Mouse (Mus musculus) common myeloid progenitor, adult 5-6 weeks (primary cell): ENCODE results near the gene Susd2. TPM values are rescaled to one million over a fixed set of nuclear protein-coding genes. Genes with fewer than 3 reads are reported as not detected.
A peak's percentile ranks its signal among the peaks of the same experiment; 100 is the strongest.

Experiments
- ATAC-seq: replicated peaks from 2 replicates; pipeline ENCODE4 v1.8.0; 2016; ENCODE audit warnings: low read depth, mild to moderate bottlenecking, moderate TSS enrichment, inconsistent platforms; ENCODE audit not compliant: poor library complexity, severe bottlenecking
- total RNA-seq: library from RNA; stranded (forward); fragments of 200-1000, 187-1606 nt; gene quantifications from 2 replicates; pipeline ENCODE4 v1.2.3, GENCODE M21; 2017

Gene Susd2
- total RNA-seq, 1 experiment from 2014 or later = 0.59 TPM

- no peak for ATAC-seq
Observed at GRCm38 (mm10) chr10:75657772-75658171, 14.0 kb upstream of the Susd2 start.

GRCm38 (mm10) chr10:75657165-75657564 lies 13.4 kb upstream of the Susd2 start:
- no peak for ATAC-seq

- ATAC-seq = no peak
Observed at GRCm38 (mm10) chr10:75654053-75654452, 10.2 kb upstream of the Susd2 start.

- ATAC-seq = no peak
Observed at GRCm38 (mm10) chr10:75651381-75652068, 7.7 kb upstream of the Susd2 start.

- ATAC-seq = no peak
Observed at GRCm38 (mm10) chr10:75650306-75650902, 6.6 kb upstream of the Susd2 start.

GRCm38 (mm10) chr10:75649406-75649995 lies 5.7 kb upstream of the Susd2 start:
- ATAC-seq = no peak

GRCm38 (mm10) chr10:75649001-75649400 lies 5.2 kb upstream of the Susd2 start:
- ATAC-seq = no peak

- no peak for ATAC-seq
Observed at GRCm38 (mm10) chr10:75648091-75648490, 4.3 kb upstream of the Susd2 start.

- ATAC-seq = no peak
Observed at GRCm38 (mm10) chr10:75647362-75647761, 3.6 kb upstream of the Susd2 start.

GRCm38 (mm10) chr10:75646406-75646805 lies 2.6 kb upstream of the Susd2 start:
- no peak for ATAC-seq

GRCm38 (mm10) chr10:75645616-75646015 lies 1.8 kb upstream of the Susd2 start:
- no peak for ATAC-seq

GRCm38 (mm10) chr10:75642891-75643290 lies 917 bp downstream of the Susd2 start:
- ATAC-seq = peak; percentile 27; the same call in 1 of the 2 replicates

- ATAC-seq = no peak
Observed at GRCm38 (mm10) chr10:75642436-75642835, 1.4 kb downstream of the Susd2 start.

GRCm38 (mm10) chr10:75641721-75642222 lies 2.0 kb downstream of the Susd2 start:
- no peak for ATAC-seq

- no peak for ATAC-seq
Observed at GRCm38 (mm10) chr10:75637711-75638110, 6.1 kb downstream of the Susd2 start.

GRCm38 (mm10) chr10:75636084-75636786 lies 7.6 kb downstream of the Susd2 start:
- ATAC-seq = no peak

- ATAC-seq = peak; percentile 93
Observed at GRCm38 (mm10) chr10:75635693-75636055, 8.1 kb downstream of the Susd2 start.

- no peak; the same call in 1 of the 2 replicates for ATAC-seq
Observed at GRCm38 (mm10) chr10:75635019-75635692, 8.7 kb downstream of the Susd2 start.

- ATAC-seq = no peak
Observed at GRCm38 (mm10) chr10:75634610-75635009, 9.2 kb downstream of the Susd2 start.

GRCm38 (mm10) chr10:75633576-75634139 lies 10.2 kb downstream of the Susd2 start:
- no peak for ATAC-seq
